Mouse (Mus musculus): ENCODE data around the gene B4galt5.
"Not testable (repeated sequence)": the region's sequence is repeated elsewhere in the genome, so short reads cannot be mapped to it uniquely, and the experiment has no call there.

The B4galt5 gene

DNA sequence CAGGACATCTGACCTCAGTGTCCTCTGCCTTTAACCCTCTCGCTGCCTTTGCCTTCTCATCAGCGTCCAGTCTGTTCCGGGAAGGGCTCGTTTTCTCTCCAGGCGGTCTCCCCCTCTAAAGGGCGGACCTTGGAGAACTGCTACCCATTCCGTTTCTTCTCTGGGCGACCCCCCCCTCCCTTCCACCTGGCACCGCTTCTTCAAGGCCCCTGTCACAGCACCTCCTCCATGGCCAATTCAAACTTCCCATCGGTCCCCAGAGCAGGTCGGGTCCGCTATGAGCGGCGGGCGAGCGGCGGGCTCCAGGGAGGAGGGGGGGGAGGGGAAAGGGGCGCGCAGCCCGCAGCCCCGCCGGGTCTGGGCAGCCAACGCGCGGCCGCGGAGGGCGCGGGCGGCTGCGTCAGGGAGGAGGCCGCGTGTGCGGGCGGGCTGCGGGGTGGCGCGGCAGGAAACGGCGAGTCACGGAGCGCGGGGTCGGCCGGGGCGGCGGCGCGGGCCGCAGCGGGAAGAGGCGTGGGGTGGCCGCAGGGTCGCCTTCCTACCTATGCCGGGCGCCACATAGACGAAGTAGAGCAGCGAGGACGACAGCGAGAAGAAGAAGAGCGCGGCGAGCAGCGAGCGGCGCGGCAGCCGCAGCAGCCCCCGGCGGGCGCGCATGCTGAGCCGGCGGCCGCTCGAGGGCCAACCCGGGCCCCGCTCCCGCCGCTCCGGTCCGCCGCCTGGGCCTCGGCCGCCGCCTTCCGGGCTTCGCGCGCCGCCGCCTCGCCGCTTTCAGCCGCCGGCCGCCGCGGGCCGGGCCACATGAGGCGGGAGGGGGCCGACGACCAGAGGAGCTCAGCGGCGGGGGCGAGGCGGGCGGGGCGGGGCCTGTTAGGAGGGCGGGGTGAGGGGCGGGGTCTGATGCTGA, at the start of gene B4galt5:
Gene B4galt5 (minus strand): TSS at position 808 of the 907 bp plus-strand sequence.
- ATAC-seq (ENCODE audit: insufficient number of reproducible peaks, low FRiP score, low TSS enrichment) = peak; percentile 28

DNA sequence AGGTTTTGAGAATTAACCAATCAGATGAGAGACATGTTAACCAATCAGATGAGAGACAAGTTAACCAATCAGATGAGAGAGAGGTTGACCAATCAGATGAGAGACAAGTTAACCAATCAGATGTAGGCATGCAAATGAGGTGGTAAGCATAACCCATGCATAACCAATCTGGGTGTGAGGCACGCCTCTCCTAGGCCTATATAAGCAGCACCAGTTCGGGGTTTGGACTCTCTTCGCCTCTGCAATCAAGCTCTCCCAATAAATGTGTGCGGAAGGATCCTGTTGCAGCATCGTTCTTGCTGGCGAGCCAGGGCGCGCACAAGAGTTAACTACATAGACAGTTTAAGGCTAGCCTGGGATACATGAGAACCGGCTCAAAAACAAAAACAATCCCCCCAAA, 47.4 kb upstream of the B4galt5 start:
- not testable (repeated sequence) for ATAC-seq (ENCODE audit: insufficient number of reproducible peaks, low FRiP score, low TSS enrichment)

DNA sequence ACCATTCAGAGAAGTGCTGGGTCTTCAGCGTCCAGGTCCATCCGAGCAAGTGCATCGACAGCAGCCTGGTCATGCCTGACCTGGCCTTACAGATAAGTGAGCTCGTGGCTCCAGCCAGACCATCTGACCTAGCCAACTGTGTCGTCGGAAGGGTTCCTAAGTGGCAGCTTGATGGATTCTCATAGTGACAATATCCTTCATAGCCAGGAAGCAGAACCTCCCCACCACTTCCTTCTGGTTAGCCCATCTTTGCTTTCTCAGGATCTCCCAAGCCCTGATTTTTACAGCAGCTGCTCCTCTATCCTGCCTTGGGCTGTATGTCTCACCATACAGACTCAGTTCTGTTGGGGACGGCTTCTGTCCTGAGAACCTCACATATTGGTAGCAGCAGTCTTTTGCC, 45.4 kb upstream of the B4galt5 start:
- ATAC-seq (ENCODE audit: insufficient number of reproducible peaks, low FRiP score, low TSS enrichment) = no peak

DNA sequence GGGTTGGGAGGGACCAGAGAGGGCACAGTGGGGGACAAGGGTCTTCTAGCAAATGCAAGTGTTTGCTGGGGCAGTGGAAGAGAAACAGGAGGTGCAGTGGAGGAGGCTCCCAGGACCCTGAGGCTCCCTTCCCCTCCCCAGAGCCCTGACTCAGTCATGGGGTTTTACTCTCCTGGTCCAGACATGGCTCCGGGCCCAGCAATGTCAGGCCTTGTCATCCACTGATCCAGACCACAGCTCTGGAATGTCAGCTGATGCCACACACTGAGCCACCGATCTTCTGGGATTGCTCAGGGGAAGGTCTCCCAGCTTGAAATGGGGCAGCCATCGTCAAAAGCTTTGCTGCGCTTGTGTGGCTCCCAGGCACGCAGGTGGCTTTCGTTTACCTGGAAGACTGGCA, 38.0 kb upstream of the B4galt5 start:
- ATAC-seq (ENCODE audit: insufficient number of reproducible peaks, low FRiP score, low TSS enrichment) = no peak

DNA sequence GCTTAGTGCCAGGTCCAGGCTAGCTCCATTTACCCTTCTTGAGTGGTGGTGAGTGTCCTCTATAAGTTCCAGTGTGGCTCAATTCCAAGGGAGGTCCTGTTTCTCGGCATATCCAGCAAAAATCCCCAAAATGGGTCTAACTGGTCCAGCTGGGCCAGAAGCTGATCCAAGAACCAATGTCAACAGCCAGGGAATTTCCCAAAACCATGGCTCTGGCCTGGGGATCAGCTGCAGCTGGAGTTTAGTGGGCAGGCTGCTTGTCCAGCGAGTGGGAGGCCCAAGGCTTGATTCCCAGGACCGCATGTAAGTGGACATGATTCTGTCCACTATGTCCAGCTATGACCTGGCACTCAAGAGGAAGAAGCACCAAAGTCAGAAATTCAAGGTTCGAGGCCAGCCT, 37.5 kb upstream of the B4galt5 start:
- no peak for ATAC-seq (ENCODE audit: insufficient number of reproducible peaks, low FRiP score, low TSS enrichment)

DNA sequence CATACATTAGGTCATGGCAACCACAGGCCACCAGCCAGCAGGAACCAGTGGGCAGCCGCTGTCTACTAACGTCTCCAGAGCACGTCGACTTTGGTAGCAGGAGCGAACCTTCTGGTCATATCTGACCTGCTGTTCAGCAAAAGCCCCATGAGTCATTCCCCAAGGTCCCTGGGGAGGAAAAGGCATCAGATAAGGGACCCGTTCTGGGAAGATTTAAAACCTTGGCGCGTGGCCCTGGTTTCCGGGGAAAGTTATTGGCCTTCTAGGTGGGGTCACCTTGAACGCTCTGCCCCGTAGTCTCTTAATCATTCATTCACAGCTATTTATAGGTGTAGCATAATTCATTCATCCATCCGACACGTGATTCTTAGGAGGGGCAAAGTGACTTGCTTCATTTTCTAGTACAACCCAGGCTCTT, 34.7 kb upstream of the B4galt5 start:
- ATAC-seq (ENCODE audit: insufficient number of reproducible peaks, low FRiP score, low TSS enrichment) = no peak

DNA sequence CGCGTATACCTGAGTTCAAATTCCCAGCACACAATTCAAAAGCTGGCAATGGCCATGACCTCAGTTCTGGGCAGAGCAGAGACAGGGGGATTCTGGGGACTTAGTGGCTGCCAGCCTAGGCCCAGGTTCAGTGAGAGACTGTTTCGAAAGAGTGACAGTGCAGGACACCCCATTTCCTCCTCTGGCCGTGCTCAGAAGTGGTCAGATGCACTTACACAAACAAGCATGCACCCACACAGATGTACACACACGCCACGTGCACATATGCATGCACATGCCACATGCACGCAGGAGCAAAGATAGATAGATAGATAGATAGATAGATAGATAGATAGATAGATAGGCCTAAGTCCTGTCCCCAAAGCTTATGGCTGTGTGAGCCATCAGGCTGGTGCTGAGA, 33.4 kb upstream of the B4galt5 start:
- ATAC-seq (ENCODE audit: insufficient number of reproducible peaks, low FRiP score, low TSS enrichment) = no peak

DNA sequence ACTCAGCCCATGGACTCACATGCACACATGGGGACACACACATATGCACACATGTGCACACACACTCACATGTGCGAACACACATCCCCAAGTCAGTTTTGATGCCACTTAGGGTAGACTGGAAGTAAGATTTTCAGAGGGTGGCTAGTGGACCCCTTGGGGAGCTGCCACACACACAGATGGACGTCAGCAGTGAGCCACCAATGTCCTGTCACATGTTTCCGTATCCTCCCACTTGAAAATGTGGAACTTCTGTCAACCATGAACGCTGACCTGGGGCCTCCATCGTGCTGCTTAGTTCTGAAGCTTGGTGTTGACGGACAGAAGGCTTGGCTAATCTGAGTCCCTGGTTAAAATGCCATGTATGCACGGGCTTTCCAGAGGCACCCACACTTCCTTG, 32.6 kb upstream of the B4galt5 start:
- ATAC-seq (ENCODE audit: insufficient number of reproducible peaks, low FRiP score, low TSS enrichment) = no peak

DNA sequence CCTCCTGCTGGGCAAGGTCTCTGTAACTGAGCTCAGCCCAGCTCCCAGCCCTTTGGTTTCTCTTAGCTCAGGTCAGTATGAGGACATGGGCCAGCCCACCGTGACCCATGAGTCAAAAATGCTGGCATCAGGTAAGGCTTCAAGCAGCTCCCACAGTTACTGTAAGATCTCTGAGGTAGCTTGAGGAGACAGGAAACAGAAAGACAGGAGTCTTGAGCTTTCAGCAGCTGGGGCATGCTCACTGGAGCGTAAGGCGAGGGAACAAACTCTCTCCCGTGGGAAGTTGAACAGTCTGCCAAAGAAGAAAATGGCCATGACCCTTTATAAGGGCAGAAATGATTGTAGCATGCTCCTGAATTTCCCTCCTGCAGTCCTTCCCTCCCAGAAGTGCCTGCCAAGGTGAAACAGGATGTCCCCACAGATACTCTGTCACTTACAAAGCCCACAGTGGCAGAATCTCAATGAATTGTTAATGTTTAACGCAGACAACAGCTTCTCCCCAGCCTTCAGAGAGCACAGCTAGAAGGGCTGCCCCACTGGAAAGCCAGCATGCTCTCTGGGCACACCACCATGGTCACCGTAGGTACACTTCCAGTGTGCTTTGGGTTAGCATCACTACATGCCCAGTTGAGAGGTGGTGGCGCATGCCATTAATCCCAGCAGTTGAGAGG, 31.8 kb upstream of the B4galt5 start:
- ATAC-seq (ENCODE audit: insufficient number of reproducible peaks, low FRiP score, low TSS enrichment) = no peak

DNA sequence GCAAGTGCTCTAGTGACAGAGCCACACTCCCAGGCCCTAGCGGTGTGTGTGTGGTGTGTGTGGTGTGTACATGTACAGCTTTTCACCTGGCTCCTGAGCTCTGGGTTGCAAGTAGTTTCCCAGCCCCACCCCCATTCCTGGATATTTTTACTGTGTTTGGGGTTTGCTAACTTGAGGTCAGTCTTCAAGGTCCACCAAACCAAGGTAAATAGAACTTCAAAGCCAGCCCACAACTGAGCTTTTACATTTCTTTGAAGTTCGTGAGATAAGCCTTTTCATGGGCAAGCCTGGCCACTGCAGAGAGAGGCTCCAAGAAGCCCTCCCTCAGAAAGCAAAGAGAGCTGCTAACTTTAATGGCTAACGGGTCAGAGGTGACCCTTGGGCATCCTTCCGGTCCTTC, 30.0 kb upstream of the B4galt5 start:
- ATAC-seq (ENCODE audit: insufficient number of reproducible peaks, low FRiP score, low TSS enrichment) = no peak

DNA sequence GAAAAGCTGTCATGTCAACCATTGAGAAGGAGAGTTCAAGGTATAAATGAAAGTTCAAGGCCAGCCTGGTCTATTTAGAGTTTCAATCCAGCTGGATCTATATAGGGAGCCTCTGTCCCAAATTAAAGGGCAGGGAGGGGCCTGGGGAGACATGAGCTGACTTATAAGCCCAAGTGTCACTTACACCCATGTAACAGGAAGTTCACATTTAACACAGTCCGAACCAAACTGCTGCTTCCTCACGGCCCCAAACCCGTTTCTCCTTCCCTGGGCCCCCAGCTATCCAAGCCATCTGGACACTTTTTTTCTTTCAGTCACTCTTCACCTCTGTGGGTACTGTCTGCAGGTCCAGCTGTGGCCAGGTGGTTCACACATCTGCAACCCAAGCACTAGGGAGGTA, 28.7 kb upstream of the B4galt5 start:
- no peak for ATAC-seq (ENCODE audit: insufficient number of reproducible peaks, low FRiP score, low TSS enrichment)

DNA sequence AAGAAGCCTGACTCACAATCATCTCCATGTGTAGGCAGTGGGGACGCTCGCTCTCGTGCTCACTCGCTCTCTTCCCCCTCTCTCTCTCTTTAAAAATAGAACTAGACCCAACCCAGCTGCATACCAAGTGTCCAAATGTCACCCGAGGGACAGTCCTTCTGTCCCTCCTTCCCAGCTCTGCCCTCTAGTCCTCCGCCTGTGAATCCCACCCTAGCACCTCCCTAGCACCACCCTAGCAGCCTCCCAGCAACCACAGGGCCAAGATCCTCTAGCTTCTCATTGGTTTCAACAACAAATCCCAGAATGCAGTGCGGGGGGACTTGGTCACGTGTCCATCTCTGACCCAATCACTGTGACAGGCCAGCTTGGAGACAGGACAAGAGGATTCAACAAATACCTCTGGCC, 27.2 kb upstream of the B4galt5 start:
- no peak for ATAC-seq (ENCODE audit: insufficient number of reproducible peaks, low FRiP score, low TSS enrichment)

DNA sequence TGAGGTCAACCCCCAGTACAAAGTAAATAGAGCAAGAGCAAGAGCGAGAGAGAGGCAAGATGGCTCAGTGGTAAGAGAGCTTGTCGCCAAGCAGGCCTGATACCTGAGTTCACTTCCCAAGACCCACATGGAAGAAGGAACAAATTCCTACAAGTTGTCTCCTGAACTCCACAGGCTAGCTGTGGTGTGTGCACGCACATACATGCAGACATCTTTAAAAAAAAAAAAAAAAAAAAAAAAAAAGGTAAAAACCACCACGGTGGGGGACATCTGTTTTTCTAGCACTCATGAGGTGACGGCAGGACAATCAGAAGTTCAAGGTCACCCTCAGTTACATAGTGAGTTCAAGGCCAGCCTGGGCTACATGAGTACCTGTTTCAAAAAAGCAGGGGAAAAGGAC, 26.7 kb upstream of the B4galt5 start:
- ATAC-seq (ENCODE audit: insufficient number of reproducible peaks, low FRiP score, low TSS enrichment) = no peak

DNA sequence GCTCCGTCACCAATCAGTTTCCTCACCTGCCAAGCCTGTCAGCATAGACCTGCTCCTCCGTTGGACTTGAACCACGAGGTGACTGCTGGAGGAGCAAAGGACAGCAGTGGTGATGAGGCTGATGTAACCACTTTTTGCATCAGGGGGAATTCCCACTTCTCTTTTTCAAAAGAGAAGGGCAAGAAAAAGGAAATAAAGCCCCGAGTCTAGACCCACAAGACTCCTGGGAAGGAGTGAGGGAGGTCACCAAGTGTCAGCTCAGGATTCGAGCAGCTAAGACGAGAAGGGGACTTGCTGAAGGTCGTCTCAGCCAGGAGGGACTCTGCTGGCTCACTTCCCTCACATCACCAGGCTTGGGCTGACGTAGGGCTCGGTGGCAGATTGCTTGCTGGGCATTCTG, 26.2 kb upstream of the B4galt5 start:
- no peak for ATAC-seq (ENCODE audit: insufficient number of reproducible peaks, low FRiP score, low TSS enrichment)

DNA sequence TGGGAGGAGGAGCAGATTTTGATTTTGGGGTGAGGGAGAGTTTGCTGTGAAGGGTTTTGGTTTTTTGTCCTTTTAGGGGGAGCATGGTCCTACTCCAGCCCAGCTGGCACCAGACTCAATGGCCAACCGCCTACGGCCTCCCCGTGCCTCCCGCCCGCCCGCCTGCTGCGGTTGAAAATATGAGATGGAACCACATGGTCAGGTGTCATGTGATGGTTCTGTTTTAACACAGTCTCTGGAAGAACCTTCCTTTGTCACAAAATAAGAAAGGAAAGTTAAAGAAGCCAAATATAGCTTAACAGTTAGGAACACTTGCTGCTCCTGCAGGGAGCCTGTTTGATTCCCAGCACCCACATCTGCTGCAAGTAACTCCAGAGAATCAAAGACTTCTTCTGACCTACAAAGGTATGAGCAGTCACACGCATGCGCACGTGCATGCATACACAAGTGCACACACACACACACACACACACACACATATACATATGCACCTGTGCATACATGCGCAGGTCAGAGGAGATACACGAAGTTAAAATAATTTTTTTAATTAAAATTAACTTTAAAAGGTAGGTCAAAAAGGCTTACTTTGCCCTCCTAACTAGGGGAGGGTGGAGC, 25.3 kb upstream of the B4galt5 start:
- no peak for ATAC-seq (ENCODE audit: insufficient number of reproducible peaks, low FRiP score, low TSS enrichment)

DNA sequence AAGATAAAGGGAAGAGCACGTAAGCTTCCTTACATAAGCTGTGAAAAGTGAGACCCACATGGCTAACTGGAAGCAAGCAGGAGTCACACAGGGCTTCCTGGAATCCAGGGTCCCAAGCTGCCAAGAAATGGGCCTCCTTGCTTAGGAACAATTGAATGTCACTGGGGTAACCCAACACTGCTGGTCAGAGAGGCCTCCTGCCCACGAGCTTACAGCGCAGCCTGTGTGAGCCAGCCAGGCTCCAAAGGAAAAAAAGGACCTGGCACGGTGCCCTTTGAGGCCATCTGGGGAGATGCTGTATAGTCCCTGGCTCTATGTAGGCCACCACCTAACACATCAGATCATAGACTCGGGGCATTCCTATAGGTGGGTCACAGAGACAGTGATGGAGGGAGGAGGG, 24.3 kb upstream of the B4galt5 start:
- peak; percentile 95 for ATAC-seq (ENCODE audit: insufficient number of reproducible peaks, low FRiP score, low TSS enrichment)

DNA sequence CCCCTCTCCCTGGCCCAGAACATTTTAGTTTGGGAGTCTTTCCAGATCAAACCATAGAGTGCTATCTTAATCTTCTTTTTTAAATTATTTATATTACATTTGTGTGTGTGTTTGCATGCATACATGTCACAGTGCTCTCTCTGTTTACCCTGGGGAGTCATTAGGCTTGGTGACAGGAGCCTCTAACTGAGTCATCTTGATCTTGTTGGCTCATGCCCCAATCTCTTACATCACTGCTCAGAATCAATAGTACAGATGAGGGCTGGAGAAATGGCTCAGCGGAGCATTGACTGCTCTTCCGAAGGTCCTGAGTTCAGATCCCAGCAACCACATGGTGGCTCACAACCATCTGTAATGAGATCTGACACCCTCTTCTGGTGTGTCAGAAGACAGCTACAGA, 22.5 kb upstream of the B4galt5 start:
- no peak for ATAC-seq (ENCODE audit: insufficient number of reproducible peaks, low FRiP score, low TSS enrichment)

DNA sequence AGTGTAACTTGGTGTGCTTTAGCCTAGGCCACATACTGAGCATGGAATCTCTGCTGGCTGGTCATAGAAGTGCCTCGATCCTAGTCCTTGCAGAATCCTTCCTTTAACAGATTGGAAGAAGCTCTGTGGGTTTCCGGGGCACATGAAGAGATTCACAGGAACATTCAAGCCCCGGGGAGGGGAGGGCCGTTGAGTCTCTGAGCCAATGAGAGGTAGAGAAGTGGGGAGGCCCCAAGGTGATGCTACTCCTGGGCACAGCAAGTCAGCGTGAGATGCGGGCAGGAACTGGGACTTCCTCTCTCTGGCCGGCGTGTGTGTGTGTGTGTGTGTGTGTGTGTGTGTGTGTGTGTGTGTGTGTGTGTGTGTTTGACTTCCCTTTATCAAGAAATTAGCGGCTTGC, 19.3 kb upstream of the B4galt5 start:
- no peak for ATAC-seq (ENCODE audit: insufficient number of reproducible peaks, low FRiP score, low TSS enrichment)

DNA sequence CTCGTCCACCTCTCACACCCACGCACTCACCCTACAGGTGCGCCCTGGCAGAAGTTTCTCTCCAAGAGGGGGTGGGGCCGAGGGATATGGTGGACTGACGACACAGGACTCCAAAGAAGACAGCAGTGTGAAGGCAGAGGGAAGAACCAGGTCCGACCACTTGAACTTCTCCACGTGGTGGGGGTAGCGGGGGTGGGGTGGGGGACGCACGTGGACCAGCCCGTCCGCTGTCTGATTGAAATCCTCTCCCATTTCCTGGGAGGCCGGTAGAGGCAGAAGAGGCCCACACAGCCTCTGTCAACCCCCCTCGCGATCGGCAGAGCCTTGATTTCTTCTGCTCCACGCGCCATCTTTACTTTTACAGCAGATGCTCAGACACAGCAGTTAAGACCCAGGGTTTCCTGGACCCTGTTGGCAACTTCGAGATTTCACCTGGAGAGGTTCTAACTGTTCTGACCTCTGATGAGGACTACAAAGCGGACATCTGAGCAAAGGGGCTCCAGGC, 18.8 kb upstream of the B4galt5 start:
- no peak for ATAC-seq (ENCODE audit: insufficient number of reproducible peaks, low FRiP score, low TSS enrichment)

DNA sequence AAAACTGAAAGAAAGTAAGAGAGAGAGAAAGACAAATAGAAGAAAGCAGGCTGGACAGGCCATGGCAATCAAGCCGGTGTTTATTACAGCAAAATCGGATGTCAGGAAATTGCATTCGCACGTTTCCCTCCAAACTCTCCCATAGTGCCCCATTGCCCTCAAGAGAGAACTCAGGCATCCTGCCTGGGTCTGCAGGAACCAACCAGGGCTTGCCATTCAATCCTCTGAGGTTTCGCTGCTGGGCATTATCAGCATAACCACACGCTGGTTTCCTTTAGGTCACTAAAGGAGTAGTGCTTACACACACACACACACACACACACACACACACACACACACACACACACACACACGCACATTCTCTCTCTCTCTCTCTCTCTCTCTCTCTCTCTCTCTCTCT, 18.3 kb upstream of the B4galt5 start:
- ATAC-seq (ENCODE audit: insufficient number of reproducible peaks, low FRiP score, low TSS enrichment) = no peak

DNA sequence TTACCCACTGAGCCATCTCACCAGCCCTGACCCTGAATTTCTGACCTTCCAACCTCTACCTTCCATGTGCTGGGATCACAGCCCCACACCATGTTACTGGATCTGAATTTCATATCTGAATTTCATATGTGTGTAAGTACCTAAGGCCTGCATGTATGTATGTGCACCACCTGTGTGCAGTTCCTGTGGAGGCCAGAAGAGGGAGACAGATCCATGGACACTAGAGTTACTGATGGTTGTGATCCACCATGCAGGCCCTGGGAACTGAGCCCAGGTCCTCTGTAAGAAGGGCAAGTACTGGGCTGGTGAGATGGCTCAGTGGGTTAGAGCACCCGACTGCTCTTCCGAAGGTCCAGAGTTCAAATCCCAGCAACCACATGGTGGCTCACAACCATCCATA, 16.1 kb upstream of the B4galt5 start:
- no peak for ATAC-seq (ENCODE audit: insufficient number of reproducible peaks, low FRiP score, low TSS enrichment)

Measured in cerebellum, adult (tissue).